Mouse (Mus musculus): ENCODE measurements at regions not wholly inside any gene's neighbourhood (a gene's known extent, or its start where the extent isn't known, plus 50 kb on each side); places are given as distances from the start of the nearest gene placed in this dataset.
A peak's percentile ranks its signal among the peaks of the same experiment; 100 is the strongest.

GRCm38 (mm10) chr8:125367374-125367773 lies 202.2 kb downstream of the Sipa1l2 start:
- Histone ChIP-seq H3K9me3 (replicated peaks) (no peaks in the 10 kb centered on the region), H3K36me3 (no peaks in the 10 kb centered on the region), H3K4me3 (no peak overlapping the region), H3K27me3 (ENCODE audit: low read depth, poor library complexity, severe bottlenecking) (peaks cover 8% of the 10 kb centered on the region; the same call in 1 of the 2 replicates), H3K4me1 (peaks cover 32% of the 10 kb centered on the region), H3K27ac (no peak overlapping the region)
- WGBS = 76% methylated on average over 4 of the region's 4 CpGs
- no peak for DNase-seq (ENCODE audit: low spot score)

GRCm38 (mm10) chr8:125365004-125365403 lies 204.6 kb downstream of the Sipa1l2 start:
- H3K27ac ChIP-seq = no peak overlapping the region

GRCm38 (mm10) chr8:125359456-125359855 lies 210.2 kb downstream of the Sipa1l2 start:
- H3K4me3 ChIP-seq = no peak overlapping the region
- no peaks in the 10 kb centered on the region; the same call in 1 of the 2 replicates for H3K9me3 ChIP-seq (replicated peaks)
- no peak overlapping the region for H3K27ac ChIP-seq
- WGBS = 94% methylated on average over 2 of the region's 2 CpGs
- no peaks in the 10 kb centered on the region for H3K36me3 ChIP-seq
- no peak for DNase-seq (ENCODE audit: low spot score)
- H3K27me3 ChIP-seq (ENCODE audit: low read depth, poor library complexity, severe bottlenecking) = 0 out of 2 replicates have a peak, but pooled peaks cover 4% of the 10 kb centered on the region
- H3K4me1 ChIP-seq = peaks cover 34% of the 10 kb centered on the region

More at GRCm38 (mm10) chr8:125365004-125365403, 204.6 kb downstream of the Sipa1l2 start:
- H3K4me1 ChIP-seq = peaks cover 27% of the 10 kb centered on the region
- no peak overlapping the region for H3K4me3 ChIP-seq
- H3K9me3 ChIP-seq (replicated peaks) = no peaks in the 10 kb centered on the region
- no peaks in the 10 kb centered on the region for H3K36me3 ChIP-seq
- no peak for DNase-seq (ENCODE audit: low spot score)
- H3K27me3 ChIP-seq (ENCODE audit: low read depth, poor library complexity, severe bottlenecking) = peaks cover 8% of the 10 kb centered on the region; the same call in 1 of the 2 replicates
- 92% methylated on average over 5 of the region's 5 CpGs for WGBS

GRCm38 (mm10) chr8:125357759-125358158 lies 211.8 kb downstream of the Sipa1l2 start:
- Histone ChIP-seq H3K27ac (peak overlapping the region; percentile 77; the same call in 1 of the 2 replicates), H3K9me3 (replicated peaks) (no peaks in the 10 kb centered on the region; the same call in 1 of the 2 replicates), H3K4me1 (peaks cover 38% of the 10 kb centered on the region), H3K4me3 (no peak overlapping the region), H3K36me3 (no peaks in the 10 kb centered on the region), H3K27me3 (ENCODE audit: low read depth, poor library complexity, severe bottlenecking) (peaks cover 13% of the 10 kb centered on the region; the same call in 1 of the 2 replicates)
- DNase-seq (ENCODE audit: low spot score) = no peak
- 82% methylated on average over 3 of the region's 3 CpGs for WGBS

GRCm38 (mm10) chr8:125355059-125355509 lies 214.5 kb downstream of the Sipa1l2 start:
- Histone ChIP-seq H3K27me3 (ENCODE audit: low read depth, poor library complexity, severe bottlenecking) (peaks cover 13% of the 10 kb centered on the region; the same call in 1 of the 2 replicates), H3K9me3 (replicated peaks) (no peaks in the 10 kb centered on the region; the same call in 1 of the 2 replicates), H3K27ac (peak overlapping the region; percentile 77), H3K4me1 (peaks cover 56% of the 10 kb centered on the region), H3K4me3 (no peak overlapping the region), H3K36me3 (no peaks in the 10 kb centered on the region)
- DNase-seq (ENCODE audit: low spot score) = peak; percentile 48
- WGBS = 56% methylated on average over 7 of the region's 7 CpGs

- H3K36me3 ChIP-seq = no peaks in the 10 kb centered on the region
- DNase-seq (ENCODE audit: low spot score) = no peak
- H3K27me3 ChIP-seq (ENCODE audit: low read depth, poor library complexity, severe bottlenecking) = peaks cover 9% of the 10 kb centered on the region; the same call in 1 of the 2 replicates
- H3K4me3 ChIP-seq = no peak overlapping the region
- H3K4me1 ChIP-seq = peaks cover 72% of the 10 kb centered on the region
- no peaks in the 10 kb centered on the region for H3K9me3 ChIP-seq (replicated peaks)
- WGBS = 50% methylated on average over 3 of the region's 3 CpGs
- H3K27ac ChIP-seq = peak overlapping the region; percentile 21; the same call in 1 of the 2 replicates
Measured at GRCm38 (mm10) chr8:125352276-125352675, 217.3 kb downstream of the Sipa1l2 start.

- Histone ChIP-seq H3K27me3 (ENCODE audit: low read depth, poor library complexity, severe bottlenecking) (peaks cover 9% of the 10 kb centered on the region; the same call in 1 of the 2 replicates), H3K4me1 (peaks cover 66% of the 10 kb centered on the region), H3K36me3 (no peaks in the 10 kb centered on the region), H3K9me3 (replicated peaks) (no peaks in the 10 kb centered on the region), H3K4me3 (no peak overlapping the region), H3K27ac (no peak overlapping the region; the same call in 1 of the 2 replicates)
- 80% methylated on average over 8 of the region's 8 CpGs for WGBS
- no peak for DNase-seq (ENCODE audit: low spot score)
Measured at GRCm38 (mm10) chr8:125351486-125352032, 218.0 kb downstream of the Sipa1l2 start.

- Histone ChIP-seq H3K9me3 (replicated peaks) (no peaks in the 10 kb centered on the region), H3K36me3 (no peaks in the 10 kb centered on the region), H3K4me1 (peaks cover 51% of the 10 kb centered on the region), H3K27me3 (ENCODE audit: low read depth, poor library complexity, severe bottlenecking) (peaks cover 9% of the 10 kb centered on the region; the same call in 1 of the 2 replicates), H3K4me3 (no peak overlapping the region), H3K27ac (no peak overlapping the region)
- peak; percentile 61 for DNase-seq (ENCODE audit: low spot score)
- 22% methylated on average over 7 of the region's 7 CpGs for WGBS
Measured at GRCm38 (mm10) chr8:125349290-125350025, 220.2 kb downstream of the Sipa1l2 start.

- no peak for DNase-seq (ENCODE audit: low spot score)
- Histone ChIP-seq H3K27me3 (ENCODE audit: low read depth, poor library complexity, severe bottlenecking) (no peaks in the 10 kb centered on the region), H3K4me1 (peaks cover 45% of the 10 kb centered on the region), H3K36me3 (no peaks in the 10 kb centered on the region), H3K9me3 (replicated peaks) (no peaks in the 10 kb centered on the region), H3K27ac (no peak overlapping the region), H3K4me3 (no peak overlapping the region)
- 59% methylated on average over 8 of the region's 8 CpGs for WGBS
Measured at GRCm38 (mm10) chr8:125346182-125346581, 223.4 kb downstream of the Sipa1l2 start.

GRCm38 (mm10) chr8:125345571-125345970 lies 224.0 kb downstream of the Sipa1l2 start:
- 83% methylated on average over 10 of the region's 10 CpGs for WGBS
- H3K4me3 ChIP-seq = no peak overlapping the region
- DNase-seq (ENCODE audit: low spot score) = no peak
- no peaks in the 10 kb centered on the region for H3K9me3 ChIP-seq (replicated peaks)
- no peak overlapping the region for H3K27ac ChIP-seq
- no peaks in the 10 kb centered on the region for H3K36me3 ChIP-seq
- H3K4me1 ChIP-seq = peaks cover 39% of the 10 kb centered on the region
- H3K27me3 ChIP-seq (ENCODE audit: low read depth, poor library complexity, severe bottlenecking) = no peaks in the 10 kb centered on the region

- Histone ChIP-seq H3K36me3 (no peaks in the 10 kb centered on the region), H3K4me1 (peaks cover 22% of the 10 kb centered on the region), H3K9me3 (replicated peaks) (no peaks in the 10 kb centered on the region), H3K4me3 (no peak overlapping the region), H3K27ac (no peak overlapping the region), H3K27me3 (ENCODE audit: low read depth, poor library complexity, severe bottlenecking) (no peaks in the 10 kb centered on the region)
- no peak for DNase-seq (ENCODE audit: low spot score)
- 53% methylated on average over 9 of the region's 9 CpGs for WGBS
Measured at GRCm38 (mm10) chr8:125343867-125344266, 225.7 kb downstream of the Sipa1l2 start.

GRCm38 (mm10) chr8:125342521-125342920 lies 227.1 kb downstream of the Sipa1l2 start:
- no peak for DNase-seq (ENCODE audit: low spot score)
- Histone ChIP-seq H3K36me3 (no peaks in the 10 kb centered on the region), H3K4me1 (peaks cover 22% of the 10 kb centered on the region), H3K27ac (no peak overlapping the region), H3K27me3 (ENCODE audit: low read depth, poor library complexity, severe bottlenecking) (no peaks in the 10 kb centered on the region), H3K9me3 (replicated peaks) (no peaks in the 10 kb centered on the region), H3K4me3 (no peak overlapping the region)
- 80% methylated on average over 9 of the region's 9 CpGs for WGBS

- no peaks in the 10 kb centered on the region for H3K27me3 ChIP-seq (ENCODE audit: low read depth, poor library complexity, severe bottlenecking)
Measured at GRCm38 (mm10) chr8:125341606-125342005, 228.0 kb downstream of the Sipa1l2 start.

More at GRCm38 (mm10) chr8:125341606-125342005, 228.0 kb downstream of the Sipa1l2 start:
- 95% methylated on average over 4 of the region's 4 CpGs for WGBS
- DNase-seq (ENCODE audit: low spot score) = no peak
- Histone ChIP-seq H3K36me3 (no peaks in the 10 kb centered on the region), H3K4me3 (no peak overlapping the region), H3K4me1 (peaks cover 31% of the 10 kb centered on the region), H3K9me3 (replicated peaks) (no peaks in the 10 kb centered on the region), H3K27ac (no peak overlapping the region)

Data from limb, embryonic 10.5 days (tissue).